Mouse (Mus musculus) activated CD4-positive, CD25-positive, alpha-beta regulatory T cell, adult 9 weeks (primary cell): ENCODE measurements around the gene Olfr402. TPM values are rescaled to one million over a fixed set of nuclear protein-coding genes. Genes with fewer than 3 reads are reported as not detected.

Source experiments
- polyA plus RNA-seq: library from polyadenylated mRNA; unstranded; fragments of 100-300 nt; shearing (Covaris generic); gene quantifications from one replicate; pipeline ENCODE4 v1.2.1, GENCODE M21; 2017

Gene Olfr402
- polyA plus RNA-seq: not detected

DNA sequence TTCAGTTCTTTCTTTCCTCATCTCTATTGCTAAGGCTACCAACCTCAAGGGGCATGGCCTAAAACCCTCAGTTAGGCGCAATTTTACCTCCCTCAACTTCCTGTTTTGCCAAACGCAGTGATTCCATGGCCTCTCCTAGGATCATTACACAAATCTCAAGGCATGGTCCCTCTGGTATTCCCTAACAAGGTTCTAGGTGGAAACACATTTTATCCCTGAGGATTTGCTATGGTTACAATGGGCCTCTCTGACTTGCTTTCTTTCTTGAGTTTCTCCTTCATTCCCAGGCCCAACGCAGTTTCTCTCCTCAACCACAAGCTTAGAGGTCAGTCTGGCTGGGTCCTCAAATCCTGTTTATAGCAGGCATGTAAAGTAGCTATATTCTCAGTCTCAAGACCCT lies at the start of gene Olfr402:
Gene Olfr402 (plus strand): TSS at position 301 of the 400 bp plus-strand sequence.

DNA sequence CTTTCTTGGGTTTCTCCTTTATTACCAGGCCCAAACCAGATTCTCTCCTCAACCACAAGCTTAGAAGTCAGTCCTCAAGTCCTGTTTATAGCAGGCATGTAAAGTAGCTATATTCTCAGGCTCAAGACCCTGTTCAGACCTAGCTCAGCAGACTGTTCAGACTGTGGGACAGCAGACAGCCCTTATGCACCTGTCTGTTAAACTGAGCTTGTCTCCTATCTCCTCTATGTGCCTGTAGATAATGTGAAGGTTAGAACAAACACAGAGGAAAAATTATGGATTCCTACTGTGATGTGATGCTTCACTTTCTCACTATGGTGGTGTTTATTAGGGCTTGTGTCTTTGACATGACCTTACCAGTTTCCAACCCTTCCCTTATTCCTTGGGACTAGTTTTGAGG lies 39.9 kb upstream of the Olfr402 start, which contains the start of gene Olfr401:
Gene Olfr401 (plus strand): TSS at position 301 of the 400 bp plus-strand sequence.

DNA sequence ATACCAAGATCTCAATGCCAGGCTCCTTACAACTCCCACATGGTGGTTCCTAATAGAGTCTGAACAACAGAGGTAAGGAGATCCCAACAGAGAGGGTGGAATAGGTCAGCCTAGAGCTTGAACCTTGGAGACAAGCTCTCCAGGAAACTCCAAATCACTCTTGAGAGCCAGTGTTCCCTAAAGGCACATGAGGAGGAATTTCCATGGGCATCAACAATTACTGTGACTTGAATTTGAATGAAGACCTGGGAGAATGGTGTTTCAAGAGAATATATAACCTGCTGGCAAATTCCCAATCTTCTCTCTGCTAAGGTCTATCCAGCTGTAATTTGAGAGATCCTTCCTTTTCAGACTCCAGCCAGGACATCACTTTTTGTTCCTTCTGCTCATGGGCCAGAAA lies 32.6 kb downstream of the Olfr402 start, which contains the start of gene Olfr403:
Gene Olfr403 (plus strand): TSS at position 301 of the 400 bp plus-strand sequence.

Other genes starting within 250 kb of the Olfr402 start
- gene Olfr395, start 244.2 kb upstream of the Olfr402 start, polyA plus RNA-seq: not detected
- gene Olfr23, start 216.9 kb upstream of the Olfr402 start, polyA plus RNA-seq: not detected
- gene Olfr397, start 192.7 kb upstream of the Olfr402 start, polyA plus RNA-seq: not detected
- gene Olfr398, start 163.1 kb upstream of the Olfr402 start, polyA plus RNA-seq: not detected
- not detected for gene Olfr139, start 97.0 kb upstream of the Olfr402 start, polyA plus RNA-seq
- gene Olfr399, start 96.9 kb upstream of the Olfr402 start, polyA plus RNA-seq: not detected
- not detected for gene Zfp616, start 83.6 kb upstream of the Olfr402 start, polyA plus RNA-seq
- not detected for gene Olfr401, start 39.8 kb upstream of the Olfr402 start, polyA plus RNA-seq
- gene Olfr403, start 32.7 kb downstream of the Olfr402 start, polyA plus RNA-seq: not detected
- not detected for gene Olfr43, start 57.9 kb downstream of the Olfr402 start, polyA plus RNA-seq
- not detected for gene Olfr406, start 106.3 kb downstream of the Olfr402 start, polyA plus RNA-seq
- gene Olfr59, start 130.2 kb downstream of the Olfr402 start, polyA plus RNA-seq: not detected
- 0.09 TPM for gene Olfr410, start 184.5 kb downstream of the Olfr402 start, polyA plus RNA-seq
- gene Olfr411, start 199.1 kb downstream of the Olfr402 start, polyA plus RNA-seq: not detected
- not detected for gene Olfr412, start 208.5 kb downstream of the Olfr402 start, polyA plus RNA-seq